Mouse (Mus musculus) adrenal gland, adult 8-10 months (tissue): ENCODE data around the gene Fbxw7. TPM values are rescaled to one million over a fixed set of nuclear protein-coding genes. Genes with fewer than 3 reads are reported as not detected.

ENCODE experiments used
- DNase-seq: peaks from one replicate; pipeline ENCODE4 v3.0.0; 2022
- total RNA-seq, 4 experiments: library from RNA; stranded (reverse); gene quantifications; 2 replicates each; pipeline ENCODE4 v1.2.4; 2022

The Fbxw7 gene
- total RNA-seq, 4 experiments from 2014 or later: 17.7 to 20.8 (median 20.0) TPM

DNA sequence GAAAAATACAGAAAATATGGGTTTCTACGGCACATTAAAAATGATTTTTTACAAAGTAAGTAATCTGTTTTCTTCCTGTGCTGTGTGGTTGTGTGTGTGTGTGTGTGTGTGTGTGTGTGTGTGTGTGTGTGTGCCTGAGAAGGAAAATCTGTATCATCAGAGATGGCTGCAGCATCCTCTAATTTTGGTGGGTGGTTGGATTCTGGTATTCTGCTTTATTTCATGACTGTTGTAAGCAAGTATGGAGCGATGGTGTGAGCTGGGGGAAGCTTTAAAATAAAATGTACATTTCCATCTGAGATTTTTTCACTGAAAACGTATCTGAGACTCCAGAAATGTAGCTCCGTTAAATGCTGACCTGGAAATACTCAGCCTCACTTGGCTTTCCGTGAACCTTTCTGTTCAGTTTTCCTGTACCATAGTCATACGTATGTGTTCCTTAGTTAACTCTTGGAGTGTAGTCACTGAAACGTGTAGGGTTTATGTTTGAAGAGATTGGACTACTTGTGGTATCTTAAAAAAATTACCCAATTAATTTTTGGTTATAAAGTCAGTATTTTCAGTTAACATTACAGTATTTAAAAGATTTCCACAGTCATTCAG lies 137.6 kb downstream of the Fbxw7 start:
- DNase-seq: no peak

DNA sequence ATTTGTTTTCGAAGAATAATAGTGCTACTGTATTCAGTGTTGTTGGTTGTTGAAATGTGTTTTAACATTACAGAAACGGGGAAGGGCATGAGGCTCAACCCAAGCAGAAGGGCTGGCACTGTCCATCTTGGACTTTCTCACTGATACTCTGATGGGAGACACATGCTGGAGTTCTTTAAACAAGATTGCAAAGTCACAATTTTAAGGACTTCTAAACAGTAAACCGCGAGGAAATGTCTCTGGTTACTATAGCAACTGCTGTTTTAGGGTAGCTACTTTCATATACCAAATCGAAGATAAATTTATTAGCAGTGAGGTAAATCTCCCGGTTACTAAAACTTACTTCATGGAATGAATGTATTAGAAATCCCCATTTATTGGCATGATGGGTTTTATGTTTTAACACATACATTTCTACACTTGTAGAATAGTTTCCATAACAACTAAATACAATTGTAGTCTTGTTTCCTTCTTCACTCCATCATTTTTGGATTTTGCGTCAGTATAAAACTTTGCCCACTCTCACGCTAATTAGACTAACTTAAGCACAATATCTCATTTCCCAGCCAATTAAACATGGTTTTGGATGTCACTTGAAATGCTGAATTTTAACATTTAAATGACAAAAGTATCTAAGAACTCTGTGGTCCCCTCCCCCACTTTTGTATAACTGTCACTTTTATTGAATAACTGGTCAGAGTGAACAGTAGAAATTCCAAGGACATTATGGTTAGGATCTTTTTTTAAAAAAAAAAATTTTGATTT lies 140.1 kb downstream of the Fbxw7 start:
- no peak for DNase-seq

- no peak for DNase-seq
These were observed 140.8 kb downstream of the Fbxw7 start for GRCm38 (mm10) chr3:84955857-84956256.

DNA sequence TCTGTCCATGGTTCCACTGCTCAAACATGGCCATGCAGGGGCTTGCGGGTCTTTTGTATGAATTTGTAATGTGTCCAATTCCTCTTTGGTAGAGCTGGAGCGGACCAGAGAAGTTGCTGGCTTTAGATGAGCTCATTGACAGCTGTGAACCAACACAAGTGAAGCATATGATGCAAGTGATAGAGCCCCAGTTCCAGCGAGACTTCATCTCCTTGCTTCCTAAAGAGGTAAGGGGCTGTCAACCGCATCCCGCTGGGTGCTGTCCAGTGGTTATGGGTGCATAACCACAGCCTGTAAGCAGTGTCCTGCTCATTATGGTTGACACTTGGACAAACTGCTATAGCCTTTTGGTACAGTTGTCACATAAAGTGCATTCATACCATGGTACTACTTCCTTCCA lies 150.1 kb downstream of the Fbxw7 start:
- DNase-seq: no peak

DNA sequence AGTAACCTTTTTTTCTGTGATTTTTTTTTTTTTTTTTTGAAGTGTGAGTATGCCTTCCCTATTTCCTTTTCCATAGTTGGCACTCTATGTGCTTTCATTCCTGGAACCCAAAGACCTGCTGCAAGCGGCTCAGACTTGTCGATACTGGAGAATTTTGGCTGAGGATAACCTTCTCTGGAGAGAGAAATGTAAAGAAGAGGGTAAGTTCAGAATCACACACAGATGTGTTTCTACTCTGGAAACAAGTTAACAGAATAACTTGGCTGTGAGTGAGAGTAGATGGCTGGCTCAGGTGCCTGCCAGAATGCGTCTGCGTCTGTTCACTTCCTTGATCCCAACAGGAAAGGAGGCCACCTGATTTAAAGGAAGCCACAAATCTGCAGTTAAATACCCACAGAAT lies 152.3 kb downstream of the Fbxw7 start:
- DNase-seq: no peak

DNA sequence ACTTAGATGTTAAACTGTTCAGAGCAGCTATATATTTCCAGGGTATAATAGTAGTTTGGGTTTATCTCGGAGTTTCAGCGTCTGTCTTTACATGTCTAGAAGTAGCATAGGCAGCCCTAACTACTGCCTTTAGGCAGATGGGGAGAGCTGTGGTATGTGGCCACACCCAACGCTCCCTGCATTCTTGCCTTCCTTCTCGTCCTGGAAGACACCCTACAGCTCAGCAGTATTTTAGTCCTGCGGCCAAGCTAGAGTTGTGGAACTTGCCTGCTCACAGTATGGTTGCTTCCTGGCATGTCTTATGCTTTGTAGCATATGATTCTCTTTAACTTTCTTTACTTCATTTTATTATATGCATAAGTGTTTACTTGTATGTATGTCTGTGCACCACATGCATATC lies 156.5 kb downstream of the Fbxw7 start:
- no peak for DNase-seq

DNA sequence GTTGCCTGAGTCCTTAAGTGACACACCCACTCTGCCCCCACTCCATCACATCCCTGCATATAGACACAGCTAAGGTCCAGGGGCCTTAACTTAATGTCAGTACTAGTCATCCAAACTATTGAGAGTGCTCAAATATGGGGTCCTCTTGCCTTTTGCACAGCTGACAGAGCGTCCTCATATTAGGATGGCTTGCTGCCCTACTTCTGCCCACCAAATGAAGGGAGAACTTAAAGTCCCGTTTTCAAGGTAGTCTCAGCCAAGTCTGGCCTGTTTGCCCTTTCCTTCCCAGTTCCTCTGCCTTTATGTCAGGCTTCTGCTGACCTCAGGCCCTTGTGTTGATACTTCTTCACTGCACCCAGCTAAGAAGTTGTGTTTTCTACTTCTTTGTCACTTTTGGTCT lies 157.8 kb downstream of the Fbxw7 start:
- no peak for DNase-seq

GRCm38 (mm10) chr3:84974193-84974592 lies 159.1 kb downstream of the Fbxw7 start:
- no peak for DNase-seq

DNA sequence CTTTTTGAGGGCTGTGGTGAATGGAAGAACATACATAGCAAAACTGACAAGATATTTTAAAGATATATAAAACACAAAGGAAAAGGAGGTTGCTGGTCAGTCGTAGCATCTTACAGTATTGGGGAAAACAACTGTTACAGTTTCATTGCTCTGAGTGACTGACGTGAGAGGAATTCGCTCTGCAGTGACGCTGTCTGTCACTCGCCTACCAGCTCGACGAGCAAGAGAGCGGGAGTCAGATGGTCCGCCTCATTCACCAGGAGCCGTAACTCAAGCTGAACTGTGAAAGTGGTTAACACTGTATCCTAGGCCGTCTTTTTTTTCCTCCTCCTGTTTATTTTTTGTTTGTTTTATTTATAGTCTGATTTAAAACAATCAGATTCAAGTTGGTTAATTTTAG lies 163.6 kb downstream of the Fbxw7 start:
- no peak for DNase-seq

- no peak for DNase-seq
These were observed 165.1 kb downstream of the Fbxw7 start for GRCm38 (mm10) chr3:84980158-84980557.

- DNase-seq: no peak
These were observed 167.6 kb downstream of the Fbxw7 start for GRCm38 (mm10) chr3:84982688-84983087.

- DNase-seq: no peak
These were observed 170.1 kb downstream of the Fbxw7 start for GRCm38 (mm10) chr3:84985121-84985625.

- DNase-seq: no peak
These were observed 173.8 kb downstream of the Fbxw7 start for GRCm38 (mm10) chr3:84988880-84989279.

DNA sequence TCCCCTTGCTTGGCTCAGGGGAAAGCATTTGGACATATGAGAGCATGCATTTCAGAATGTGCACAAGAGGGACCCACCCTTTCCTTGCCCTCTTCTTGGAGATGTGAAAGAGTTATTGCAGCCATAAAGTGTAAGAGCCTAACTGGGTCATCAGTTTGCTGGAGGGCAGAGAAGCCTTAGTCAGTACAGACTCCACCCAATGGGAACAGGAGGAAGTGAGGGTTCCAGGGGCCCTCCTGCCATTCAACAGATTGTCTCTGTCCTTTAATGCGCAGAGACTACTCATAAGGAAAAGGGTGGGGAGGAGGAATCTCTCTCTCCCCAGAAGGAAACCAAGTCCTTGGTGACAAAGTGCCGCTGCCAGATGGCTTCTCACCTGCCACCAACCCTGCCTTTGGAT lies 190.2 kb downstream of the Fbxw7 start:
- no peak for DNase-seq

DNA sequence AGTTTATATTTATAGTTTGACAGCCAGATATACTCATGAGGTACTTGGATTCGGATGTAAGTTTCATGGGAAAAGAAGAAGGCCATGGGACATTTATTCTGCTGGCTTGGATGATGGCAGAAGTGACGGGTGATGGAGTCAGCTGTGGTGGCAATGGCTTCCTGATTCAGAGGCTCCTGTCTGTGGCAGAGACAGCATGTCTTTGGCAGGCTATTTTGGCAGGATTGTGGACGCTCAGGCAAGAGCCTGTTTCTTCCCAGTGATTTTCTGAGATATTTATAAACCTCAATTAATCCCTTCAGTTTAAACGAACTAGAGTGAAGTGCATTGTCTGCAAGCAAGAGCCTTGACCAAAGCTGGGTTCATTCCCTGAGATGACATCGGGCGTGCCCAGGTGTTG lies 197.8 kb downstream of the Fbxw7 start:
- no peak for DNase-seq

DNA sequence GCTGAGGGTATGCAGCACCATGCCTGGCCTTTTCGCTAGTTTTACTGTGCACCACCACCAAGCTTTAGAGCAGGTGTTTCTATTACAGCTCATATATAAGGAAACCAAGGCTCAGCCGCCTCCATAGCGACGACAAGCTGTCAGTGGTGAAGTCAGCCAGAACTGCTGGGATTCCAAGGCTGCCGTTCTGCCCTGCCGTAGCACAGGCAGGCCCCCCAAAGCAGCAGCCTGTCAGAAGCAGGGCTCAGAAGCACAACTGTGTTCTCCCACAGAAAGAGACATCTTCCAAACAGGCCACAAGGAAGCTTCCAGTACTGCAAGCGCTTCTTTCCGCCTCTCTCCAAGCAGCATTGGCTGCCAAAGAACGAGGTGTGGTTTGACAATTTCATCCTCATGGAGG lies 200.6 kb downstream of the Fbxw7 start:
- no peak for DNase-seq

DNA sequence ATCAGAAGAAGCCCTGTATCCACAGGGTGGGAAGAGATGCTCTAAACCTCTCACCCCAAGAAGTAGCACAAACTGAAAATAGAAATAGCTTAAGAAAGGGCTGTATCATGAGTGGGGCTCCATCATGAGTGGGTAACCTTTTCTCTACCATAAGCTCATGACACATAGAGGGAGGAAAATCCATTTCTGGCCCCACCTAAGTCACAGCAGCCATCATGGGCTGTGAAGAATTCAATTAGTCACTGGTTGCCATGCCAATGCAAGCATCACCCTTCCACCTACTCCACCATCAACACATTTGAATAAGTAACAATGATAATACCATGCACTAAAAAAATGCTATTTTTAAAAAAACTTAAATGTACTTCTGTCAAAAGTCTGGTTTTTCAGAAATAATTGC lies 205.1 kb downstream of the Fbxw7 start:
- DNase-seq: no peak

DNA sequence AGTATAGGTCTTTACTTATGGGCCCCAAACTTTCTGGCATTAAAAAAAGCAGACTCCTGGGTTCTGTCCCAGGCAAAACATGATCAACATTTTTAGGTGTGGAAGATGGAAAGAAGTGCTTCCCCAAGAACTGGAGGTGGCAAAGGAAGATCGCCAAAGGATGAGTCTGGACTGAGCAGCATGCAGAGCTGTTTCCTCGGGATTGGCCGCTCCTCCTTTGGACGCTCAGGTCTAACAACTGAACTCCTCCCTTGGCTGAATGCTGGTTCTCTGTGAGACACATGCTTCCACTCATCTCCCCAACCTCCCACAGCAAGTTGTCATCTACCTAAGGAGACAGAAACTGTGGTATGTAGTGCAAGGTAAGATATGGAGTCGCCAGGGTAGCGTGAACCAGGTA lies 206.7 kb downstream of the Fbxw7 start:
- DNase-seq: no peak

DNA sequence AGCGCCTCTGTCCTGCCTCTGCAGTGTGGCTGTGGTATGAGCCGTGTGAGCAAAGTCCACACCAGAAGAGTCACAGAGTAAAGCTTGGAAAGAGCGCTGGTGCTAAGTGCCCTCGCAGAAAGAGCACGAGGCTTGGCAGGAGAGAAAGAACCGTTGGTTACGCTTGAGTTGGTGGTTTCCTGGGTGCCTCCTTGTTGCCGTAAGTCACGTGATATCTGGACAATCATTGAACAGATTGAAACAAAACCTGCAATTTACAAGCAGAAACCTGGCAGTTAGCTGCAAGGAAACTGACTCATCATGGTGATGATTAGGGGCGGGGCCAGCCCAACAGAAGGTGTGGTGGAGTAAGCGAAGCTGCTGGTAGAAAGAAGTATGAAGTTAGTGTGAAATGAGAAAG lies 207.7 kb downstream of the Fbxw7 start:
- DNase-seq: no peak

- DNase-seq: no peak
These were observed 209.2 kb downstream of the Fbxw7 start for GRCm38 (mm10) chr3:85024237-85024636.

DNA sequence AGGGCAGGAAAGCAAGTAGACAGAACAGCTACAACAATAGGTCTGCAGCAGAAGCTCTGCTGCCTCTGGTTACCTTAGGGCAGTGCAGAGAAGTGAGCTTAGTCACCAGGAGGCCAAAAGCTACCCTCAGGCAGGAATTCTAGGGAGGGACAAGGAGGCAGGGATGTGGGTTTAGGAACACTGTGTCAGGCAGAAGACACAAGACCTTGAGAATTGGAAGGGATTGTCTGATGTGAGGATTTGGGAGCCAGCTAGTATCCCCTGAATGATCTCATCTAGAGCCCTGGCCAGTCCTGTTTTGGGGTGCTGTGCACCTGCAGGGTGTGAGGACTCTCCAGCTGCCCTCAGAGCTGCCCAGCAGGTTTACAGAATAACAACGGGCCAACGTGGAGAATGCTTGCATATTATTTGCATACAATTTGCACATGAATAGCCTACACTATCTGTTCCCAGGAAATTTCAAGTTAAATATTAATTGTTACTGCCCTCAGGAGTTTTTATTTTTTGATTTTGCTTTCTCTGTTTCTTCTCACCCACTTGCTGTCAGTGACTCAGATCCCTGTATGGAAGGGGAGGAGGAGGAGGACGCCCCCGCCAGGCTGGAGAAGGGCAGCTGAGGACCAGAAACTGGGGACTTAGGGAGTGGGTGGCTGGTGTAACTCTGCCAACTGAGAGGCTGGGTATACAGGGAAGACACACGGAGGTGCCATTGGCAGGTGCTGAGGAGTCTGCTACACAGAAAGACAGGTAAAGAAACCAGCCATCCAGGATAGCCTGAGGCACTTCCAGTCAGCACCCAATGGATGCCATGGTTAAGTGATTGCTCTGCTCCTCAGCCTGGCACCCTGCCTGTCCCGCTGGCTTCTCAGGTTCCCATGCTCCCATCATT lies 210.0 kb downstream of the Fbxw7 start:
- DNase-seq: no peak
